Mouse (Mus musculus) cerebellum, postnatal 36 days (tissue): ENCODE results near the gene Ulk2.

ENCODE experiments used
- DNase-seq, 2 experiments: peaks; one replicate each; pipeline ENCODE4 v3.0.0; 2021 to 2022; ENCODE audit warnings: mixed read lengths in 2 of 2

Gene Ulk2

GRCm38 (mm10) chr11:61760518-61760917, 94.4 kb downstream of the Ulk2 start:
- no peak for DNase-seq

- no peak for DNase-seq
These were observed 97.7 kb downstream of the Ulk2 start for GRCm38 (mm10) chr11:61757151-61757550.

GRCm38 (mm10) chr11:61751612-61752011, 103.3 kb downstream of the Ulk2 start:
- DNase-seq, result no peak

GRCm38 (mm10) chr11:61747161-61747560, 107.7 kb downstream of the Ulk2 start:
- DNase-seq, result no peak

GRCm38 (mm10) chr11:61745781-61746180, 109.1 kb downstream of the Ulk2 start:
- DNase-seq, result no peak

GRCm38 (mm10) chr11:61744460-61744859, 110.4 kb downstream of the Ulk2 start:
- no peak for DNase-seq

- no peak for DNase-seq
These were observed 111.1 kb downstream of the Ulk2 start for GRCm38 (mm10) chr11:61743768-61744167.

GRCm38 (mm10) chr11:61740500-61740899, 114.4 kb downstream of the Ulk2 start:
- DNase-seq, result no peak

GRCm38 (mm10) chr11:61737290-61737689, 117.6 kb downstream of the Ulk2 start:
- DNase-seq, result no peak

- DNase-seq, result no peak
These were observed 122.2 kb downstream of the Ulk2 start for GRCm38 (mm10) chr11:61732672-61733071.

GRCm38 (mm10) chr11:61728037-61728436, 126.8 kb downstream of the Ulk2 start:
- no peak for DNase-seq
